Mouse (Mus musculus) layer of hippocampus, postnatal 14 days (tissue): ENCODE measurements at regions not wholly inside any gene's neighbourhood (a gene's known extent, or its start where the extent isn't known, plus 50 kb on each side); places are given as distances from the start of the nearest gene placed in this dataset.

Experiments used
- DNase-seq, 2 experiments: peaks; one replicate each; pipeline ENCODE4 v3.0.0; 2021 to 2022; ENCODE audit warnings: low spot score in 2 of 2, mixed read lengths in 1 of 2

GRCm38 (mm10) chr6:117497337-117497736, 329.0 kb downstream of the Cxcl12 start:
- no peak for DNase-seq

GRCm38 (mm10) chr6:117497904-117498303, 329.6 kb downstream of the Cxcl12 start:
- peak in 1 of 2 experiments; percentile 15 for DNase-seq

- DNase-seq, result no peak
Measured at GRCm38 (mm10) chr6:117502346-117502745, 334.0 kb downstream of the Cxcl12 start.

GRCm38 (mm10) chr6:117504771-117505170, 336.2 kb upstream of the Zfp637 start:
- DNase-seq, result no peak

- DNase-seq, result no peak
Measured at GRCm38 (mm10) chr6:117505431-117505830, 335.5 kb upstream of the Zfp637 start.

GRCm38 (mm10) chr6:117506619-117507018, 334.4 kb upstream of the Zfp637 start:
- no peak for DNase-seq

- no peak for DNase-seq
Measured at GRCm38 (mm10) chr6:117508860-117509259, 332.1 kb upstream of the Zfp637 start.

GRCm38 (mm10) chr6:117510026-117510425, 331.0 kb upstream of the Zfp637 start:
- no peak for DNase-seq

GRCm38 (mm10) chr6:117514831-117515230, 326.1 kb upstream of the Zfp637 start:
- no peak for DNase-seq

GRCm38 (mm10) chr6:117516906-117517305, 324.1 kb upstream of the Zfp637 start:
- DNase-seq, result no peak

- no peak for DNase-seq
Measured at GRCm38 (mm10) chr6:117518939-117519338, 322.0 kb upstream of the Zfp637 start.

- DNase-seq, result no peak
Measured at GRCm38 (mm10) chr6:117519466-117519865, 321.5 kb upstream of the Zfp637 start.

GRCm38 (mm10) chr6:117526161-117526935, 314.6 kb upstream of the Zfp637 start:
- DNase-seq, result no peak

GRCm38 (mm10) chr6:117527526-117527925, 313.5 kb upstream of the Zfp637 start:
- DNase-seq, result no peak

- DNase-seq, result no peak
Measured at GRCm38 (mm10) chr6:117534149-117534548, 306.8 kb upstream of the Zfp637 start.

GRCm38 (mm10) chr6:117534991-117535390, 306.0 kb upstream of the Zfp637 start:
- DNase-seq, result no peak

GRCm38 (mm10) chr6:117536084-117536483, 304.9 kb upstream of the Zfp637 start:
- DNase-seq, result no peak

- no peak for DNase-seq
Measured at GRCm38 (mm10) chr6:117542431-117542830, 298.5 kb upstream of the Zfp637 start.

- no peak for DNase-seq
Measured at GRCm38 (mm10) chr6:117544276-117545196, 296.4 kb upstream of the Zfp637 start.

GRCm38 (mm10) chr6:117550930-117551329, 290.1 kb upstream of the Zfp637 start:
- DNase-seq, result no peak

GRCm38 (mm10) chr6:117552006-117552667, 288.8 kb upstream of the Zfp637 start:
- no peak for DNase-seq

GRCm38 (mm10) chr6:117563159-117563558, 277.8 kb upstream of the Zfp637 start:
- DNase-seq, result no peak
